Mouse (Mus musculus) midbrain, embryonic 12.5 days (tissue): ENCODE data around the gene Arih2. TPM values are rescaled to one million over a fixed set of nuclear protein-coding genes. Genes with fewer than 3 reads are reported as not detected.
A peak's percentile ranks its signal among the peaks of the same experiment; 100 is the strongest.

ENCODE experiments used
- ATAC-seq: fragments of 200-750 bp; cut with Nextera tagmentation; 2 replicates; pipeline ENCODE4 v1.8.0; 2017; ENCODE audit warnings: low read depth, moderate TSS enrichment, moderate library complexity; ENCODE audit not compliant: low FRiP score
- H3K27ac ChIP-seq: fragments of 300-500 bp; sonication (generic); replicated peaks from 2 replicates; pipeline ENCODE4 v1.5.1; 2016; ENCODE audit warnings: mild to moderate bottlenecking
- H3K27me3 ChIP-seq: fragments of 300-500 bp; sonication (generic); 2 replicates; pipeline ENCODE4 v1.6.1; 2016; ENCODE audit warnings: mild to moderate bottlenecking
- H3K36me3 ChIP-seq: fragments of 300-500 bp; sonication (generic); 2 replicates; pipeline ENCODE4 v1.6.1; 2016
- H3K4me1 ChIP-seq: fragments of 300-500 bp; sonication (generic); 2 replicates; pipeline ENCODE4 v1.6.1; 2016
- H3K4me2 ChIP-seq: fragments of 300-500 bp; sonication (generic); replicated peaks from 2 replicates; pipeline ENCODE4 v1.6.1; 2016; ENCODE audit warnings: mild to moderate bottlenecking, moderate library complexity
- H3K4me3 ChIP-seq: fragments of 300-500 bp; sonication (generic); 2 replicates; pipeline ENCODE4 v1.5.1; 2016; ENCODE audit warnings: mild to moderate bottlenecking
- H3K9ac ChIP-seq: fragments of 300-500 bp; sonication (generic); replicated peaks from 2 replicates; pipeline ENCODE4 v1.6.1; 2016; ENCODE audit warnings: mild to moderate bottlenecking, moderate library complexity
- H3K9me3 ChIP-seq: fragments of 300-500 bp; sonication (generic); 2 replicates; pipeline ENCODE4 v1.6.1; 2016; ENCODE audit warnings: mild to moderate bottlenecking
- WGBS: fragments of 180-500 bp; shearing (Covaris S2); methylation state at CpG from one replicate; pipeline ENCODE4 v1.1.7; 2016; 5-methylcytosine and 5-hydroxymethylcytosine counted together
- polyA plus RNA-seq: library from polyadenylated mRNA; unstranded; fragments of >200 nt; fragmentation: Nextera tagmentation; extraction: Ambion mirVana; gene quantifications from 2 replicates; pipeline ENCODE4 v1.2.1, GENCODE M21; 2016

The Arih2 gene
- polyA plus RNA-seq, 1 experiment from 2014 or later: 64.8 TPM

DNA sequence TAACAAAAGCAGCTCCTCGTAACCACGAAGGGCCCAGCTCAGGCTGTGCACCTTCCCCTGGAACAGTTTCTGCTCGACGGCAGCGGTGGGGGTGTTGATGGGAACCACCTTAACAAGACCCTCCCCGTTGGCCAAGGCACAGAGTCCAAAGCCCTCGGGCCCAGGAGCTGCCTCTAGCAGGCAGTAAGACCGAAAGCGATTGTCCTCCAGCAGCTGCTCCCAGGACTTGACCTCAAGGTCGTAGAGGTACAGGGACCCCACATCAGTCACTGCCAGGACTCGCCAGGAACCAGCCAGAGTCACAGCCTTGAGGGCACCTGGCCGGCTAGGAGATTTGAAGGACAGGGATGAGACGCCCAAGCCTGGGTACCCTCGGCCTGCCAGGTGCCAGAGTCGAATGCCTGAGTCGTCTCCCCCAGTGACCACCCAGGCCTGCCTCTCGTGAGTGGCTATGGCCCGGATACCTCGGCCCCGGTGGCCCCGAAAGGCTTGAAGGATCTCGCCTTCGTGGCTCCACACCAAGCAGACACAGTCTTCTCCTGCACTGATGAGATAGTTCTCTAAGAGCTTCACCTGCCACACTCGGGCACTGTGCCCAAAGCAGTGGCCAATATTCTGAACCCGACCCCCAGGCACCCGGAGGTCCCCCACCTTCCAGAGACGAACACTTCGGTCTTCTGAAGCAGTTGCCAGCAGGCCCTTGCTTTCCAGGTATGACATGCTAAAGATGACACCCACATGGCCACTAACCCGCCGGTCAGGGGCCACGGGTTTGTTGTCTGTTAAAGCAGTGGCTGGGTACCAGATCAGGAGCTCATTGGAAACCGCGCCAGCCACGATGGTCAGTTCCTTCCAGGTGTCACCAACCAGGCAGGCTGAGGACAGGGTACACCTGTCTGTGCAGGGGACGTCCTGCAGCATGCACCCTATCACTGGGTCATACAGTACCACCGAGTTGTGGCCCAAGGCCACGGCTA is 73.6 kb downstream of the Arih2 start:
- Histone ChIP-seq H3K9me3 (no peaks in the 10 kb centered on the region), H3K4me1 (peaks cover 62% of the 10 kb centered on the region), H3K4me3 (peak overlapping the region; percentile 83; the same call in 1 of the 2 replicates), H3K36me3 (peaks cover 49% of the 10 kb centered on the region), H3K27me3 (peaks cover 11% of the 10 kb centered on the region), H3K4me2 (peak overlapping the region; percentile 89), H3K9ac (no peak overlapping the region; the same call in 1 of the 2 replicates), H3K27ac (no peak overlapping the region; the same call in 1 of the 2 replicates)
- WGBS: 92% methylated on average over 37 of the region's 37 CpGs
- ATAC-seq: no peak

DNA sequence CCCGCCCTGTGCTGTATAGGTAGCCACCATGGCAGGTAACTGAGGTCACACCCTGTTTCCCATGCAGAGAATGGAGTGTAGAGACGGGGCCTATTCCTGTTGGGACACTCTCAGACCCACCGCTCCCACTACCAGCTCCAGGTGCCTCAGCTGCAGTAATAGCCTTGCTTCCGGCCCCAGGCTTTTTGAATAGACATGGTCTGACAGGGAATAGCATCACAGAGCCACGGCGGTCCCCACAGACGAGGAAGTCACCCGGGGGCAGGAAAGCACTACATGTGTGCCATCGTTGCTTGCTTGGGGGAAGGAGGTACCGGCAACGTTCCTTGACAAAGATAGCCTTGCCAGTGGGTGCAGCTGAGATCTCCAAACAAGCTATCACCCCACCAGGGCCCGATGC is 74.3 kb downstream of the Arih2 start:
- no peak overlapping the region; the same call in 1 of the 2 replicates for H3K27ac ChIP-seq
- no peak for ATAC-seq
- H3K9me3 ChIP-seq: no peaks in the 10 kb centered on the region
- H3K27me3 ChIP-seq: peaks cover 4% of the 10 kb centered on the region
- 0 out of 2 replicates have a peak overlapping the region, but pooled peaks have one; percentile 89 for H3K4me2 ChIP-seq
- peak overlapping the region; percentile 26; the same call in 1 of the 2 replicates for H3K9ac ChIP-seq
- H3K36me3 ChIP-seq: peaks cover 49% of the 10 kb centered on the region
- H3K4me1 ChIP-seq: peaks cover 69% of the 10 kb centered on the region
- 87% methylated on average over 12 of the region's 12 CpGs for WGBS
- peak overlapping the region; percentile 4; the same call in 1 of the 2 replicates for H3K4me3 ChIP-seq

DNA sequence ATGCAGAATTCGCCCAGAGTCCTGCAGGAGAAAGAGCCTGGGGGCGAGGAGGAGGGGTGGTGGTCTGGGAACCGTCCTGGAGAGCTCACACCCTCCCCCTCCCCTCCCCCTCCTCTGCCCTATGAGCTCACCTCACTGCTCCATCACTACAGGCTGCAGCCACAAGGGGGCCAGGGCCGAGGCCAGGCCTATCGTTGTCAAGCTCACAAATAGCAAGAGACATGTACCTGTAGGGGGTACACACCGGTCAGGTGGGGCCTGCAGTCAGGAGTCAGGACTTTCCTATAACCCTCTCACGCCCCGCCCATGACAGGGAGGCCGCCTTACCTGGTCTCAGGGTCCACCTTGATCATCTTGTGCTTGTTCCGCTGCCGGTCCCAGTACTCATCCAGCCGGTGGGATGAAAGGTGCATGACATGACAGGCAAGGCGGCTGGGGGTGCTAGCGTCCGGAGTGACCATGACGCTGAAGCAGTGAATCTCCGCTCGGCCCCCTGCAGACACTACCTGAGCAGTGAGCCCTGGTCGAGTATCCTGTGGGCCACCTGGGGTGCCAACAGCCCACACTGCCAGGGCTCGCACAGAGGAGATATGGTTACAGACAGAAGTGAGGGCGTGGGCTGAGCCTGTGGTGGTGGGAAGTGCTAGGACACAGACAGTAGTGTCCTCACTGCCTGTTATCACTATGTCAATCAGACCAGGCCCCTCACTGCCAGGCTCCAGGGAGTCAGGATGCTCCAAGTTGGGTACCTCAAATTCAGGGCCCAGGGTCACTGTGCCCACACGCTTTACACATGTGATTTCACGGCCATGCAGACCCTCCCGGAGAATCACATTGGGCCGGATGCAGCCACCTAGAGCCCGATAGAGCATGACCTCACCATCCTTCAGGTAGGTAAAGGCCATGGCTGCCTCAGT is 75.2 kb downstream of the Arih2 start:
- H3K9ac ChIP-seq: peak overlapping the region; percentile 41; the same call in 1 of the 2 replicates
- H3K27ac ChIP-seq: peak overlapping the region; percentile 54
- peaks cover 49% of the 10 kb centered on the region for H3K36me3 ChIP-seq
- H3K4me3 ChIP-seq: 0 out of 2 replicates have a peak overlapping the region, but pooled peaks have one; percentile 8
- peaks cover 66% of the 10 kb centered on the region for H3K4me1 ChIP-seq
- H3K27me3 ChIP-seq: no peaks in the 10 kb centered on the region
- ATAC-seq: no peak
- peak overlapping the region; percentile 26 for H3K4me2 ChIP-seq
- H3K9me3 ChIP-seq: no peaks in the 10 kb centered on the region
- WGBS: 54% methylated on average over 26 of the region's 26 CpGs

DNA sequence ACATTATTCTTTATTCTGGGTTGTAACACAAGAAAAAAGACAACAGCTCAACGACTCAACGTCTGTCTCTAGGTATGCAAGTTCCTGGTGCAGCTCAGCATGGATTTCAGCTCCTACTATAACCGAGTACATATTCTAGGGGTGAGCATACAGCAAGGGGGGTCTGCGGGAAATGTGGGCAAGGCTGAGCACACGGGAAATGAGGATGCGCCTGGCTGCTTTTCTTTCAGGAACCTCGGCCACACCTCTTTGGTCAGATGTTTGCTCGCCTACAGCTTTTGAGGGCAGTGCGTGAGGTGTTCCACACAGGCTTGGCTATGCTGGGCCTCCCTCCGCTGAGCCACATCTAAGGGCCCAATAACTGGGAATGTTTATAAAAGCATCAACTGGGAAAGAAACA is 76.9 kb downstream of the Arih2 start:
- 85% methylated on average over 10 of the region's 10 CpGs for WGBS
- no peak overlapping the region for H3K27ac ChIP-seq
- H3K4me3 ChIP-seq: no peak overlapping the region
- H3K9ac ChIP-seq: no peak overlapping the region
- peaks cover 71% of the 10 kb centered on the region for H3K4me1 ChIP-seq
- no peaks in the 10 kb centered on the region for H3K27me3 ChIP-seq
- no peak for ATAC-seq
- peaks cover 49% of the 10 kb centered on the region for H3K36me3 ChIP-seq
- H3K9me3 ChIP-seq: no peaks in the 10 kb centered on the region
- H3K4me2 ChIP-seq: no peak overlapping the region

DNA sequence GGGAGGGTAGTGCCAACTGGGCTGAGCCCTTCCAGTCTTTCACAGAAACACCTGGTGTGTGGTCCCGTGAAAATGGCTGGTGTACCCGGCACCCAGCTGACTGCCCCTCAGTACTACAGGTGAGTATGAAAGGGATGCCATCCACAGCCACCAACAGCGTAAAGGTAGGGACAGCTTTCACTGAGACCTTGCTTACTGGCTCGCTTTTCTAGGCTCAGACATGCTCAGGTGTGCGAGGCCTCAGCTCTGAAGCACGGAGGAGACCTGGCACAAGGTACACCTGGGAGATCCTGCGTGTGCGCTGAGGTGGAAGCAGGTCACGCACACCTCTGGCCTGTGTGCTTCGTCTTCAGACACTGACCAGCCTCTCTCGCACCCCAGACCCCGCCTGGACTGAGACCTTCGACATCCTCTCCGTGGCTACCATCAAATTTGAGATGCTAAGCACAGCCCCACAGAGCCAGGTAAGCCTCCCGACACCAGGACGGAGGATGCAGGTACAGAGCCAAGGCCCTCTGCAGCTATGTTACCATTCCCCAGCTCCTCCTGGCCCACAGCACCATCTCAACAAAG is 77.7 kb downstream of the Arih2 start:
- peaks cover 49% of the 10 kb centered on the region for H3K36me3 ChIP-seq
- H3K27ac ChIP-seq: no peak overlapping the region
- H3K27me3 ChIP-seq: no peaks in the 10 kb centered on the region
- no peak for ATAC-seq
- no peaks in the 10 kb centered on the region for H3K9me3 ChIP-seq
- peaks cover 63% of the 10 kb centered on the region for H3K4me1 ChIP-seq
- WGBS: 92% methylated on average over 16 of the region's 16 CpGs
- no peak overlapping the region for H3K9ac ChIP-seq
- no peak overlapping the region for H3K4me3 ChIP-seq
- no peak overlapping the region for H3K4me2 ChIP-seq

DNA sequence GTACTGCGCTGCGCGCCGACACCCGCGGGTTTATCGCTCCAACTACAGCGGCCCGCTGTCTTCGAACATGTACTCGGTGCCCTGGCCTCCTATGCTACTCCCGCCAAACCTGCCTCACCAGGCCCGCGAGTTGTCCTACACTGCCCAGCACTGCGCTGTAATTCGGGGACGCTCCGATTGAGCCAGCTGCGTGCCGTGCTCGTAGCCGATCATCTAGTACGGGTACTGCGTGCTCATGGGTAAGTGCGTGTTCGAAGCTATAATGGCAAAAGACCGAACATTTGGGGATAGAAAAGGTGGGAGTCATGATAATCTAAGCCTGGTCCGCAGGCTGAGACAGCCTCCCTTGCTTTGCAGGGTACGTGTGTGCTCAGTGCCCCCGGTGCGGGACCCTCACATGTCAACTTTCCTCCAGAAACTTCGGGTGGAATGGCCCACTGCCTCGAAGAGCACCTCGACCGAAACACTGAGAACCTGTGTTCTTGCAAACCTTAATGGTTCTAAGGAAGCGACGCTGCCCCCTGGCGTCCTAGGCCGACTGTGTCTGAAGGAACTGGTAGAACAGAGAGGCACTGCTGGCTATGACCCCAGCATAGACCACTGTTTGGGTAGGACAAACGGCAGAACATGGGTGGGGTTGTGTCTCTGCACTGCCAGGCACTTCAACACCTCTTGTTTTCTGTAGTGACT is 78.8 kb downstream of the Arih2 start:
- Histone ChIP-seq H3K4me1 (peaks cover 62% of the 10 kb centered on the region), H3K9me3 (no peaks in the 10 kb centered on the region), H3K27me3 (no peaks in the 10 kb centered on the region), H3K9ac (peak overlapping the region; percentile 68), H3K27ac (peak overlapping the region; percentile 74), H3K4me2 (peak overlapping the region; percentile 99), H3K4me3 (peak overlapping the region; percentile 63), H3K36me3 (peaks cover 45% of the 10 kb centered on the region)
- 2% methylated on average over 40 of the region's 40 CpGs for WGBS
- ATAC-seq: no peak; the same call in 1 of the 2 replicates

DNA sequence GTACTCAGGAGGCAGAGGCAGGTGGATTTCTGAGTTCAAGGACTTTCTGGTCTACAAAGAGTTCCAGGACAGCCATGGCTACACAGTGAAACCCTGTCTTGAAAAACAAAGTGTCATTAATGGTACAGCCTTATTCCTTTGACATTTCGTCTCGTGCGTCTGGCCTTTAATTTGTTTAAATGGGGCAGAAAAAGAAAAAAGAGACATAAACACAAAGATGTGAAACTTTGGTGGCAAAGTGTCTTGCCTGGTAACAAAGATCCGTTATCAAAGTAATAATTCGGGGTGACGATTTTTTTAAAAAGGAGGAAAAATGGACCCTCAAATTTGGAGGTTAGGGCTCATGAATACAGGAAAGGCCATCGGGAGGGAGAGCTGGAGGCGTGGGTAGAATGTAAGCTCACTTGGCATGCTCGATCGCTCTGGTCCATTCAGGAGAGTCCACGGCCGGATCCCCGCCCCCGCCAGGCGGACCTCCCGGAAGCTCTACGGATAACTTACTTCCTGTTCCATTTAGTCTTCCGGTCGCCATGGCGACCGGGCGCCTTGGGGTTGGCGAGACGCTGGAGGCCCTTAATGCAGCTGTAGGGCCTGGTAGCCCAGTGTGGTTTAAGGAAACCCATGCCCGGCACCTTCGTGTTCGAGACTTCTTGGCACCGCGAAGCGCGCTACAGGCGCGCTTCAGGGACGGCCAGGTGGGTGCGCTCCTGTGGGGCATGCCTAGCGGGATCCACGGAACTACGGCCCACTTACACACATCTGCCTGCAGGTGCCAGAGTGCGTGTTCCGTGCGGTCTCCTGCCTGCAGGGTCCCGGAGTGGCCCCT is 79.6 kb downstream of the Arih2 start, which contains the start of gene Dalrd3:
Dalrd3 (plus strand) TSS at position 506 of the 826 bp plus-strand sequence.
- WGBS: 7% methylated on average over 42 of the region's 42 CpGs
- peak within 1 kb of the TSS; percentile 68 for H3K9ac ChIP-seq
- H3K9me3 ChIP-seq: no peaks in the 10 kb centered on the region
- ATAC-seq: peak; percentile 63
- peak within 1 kb of the TSS; percentile 74 for H3K27ac ChIP-seq
- peak within 1 kb of the TSS; percentile 63 for H3K4me3 ChIP-seq
- H3K4me1 ChIP-seq: peaks cover 54% of the 10 kb centered on the region
- H3K36me3 ChIP-seq: peaks cover 47% of the 10 kb centered on the region
- H3K4me2 ChIP-seq: peak within 1 kb of the TSS; percentile 99
- no peaks in the 10 kb centered on the region for H3K27me3 ChIP-seq

DNA sequence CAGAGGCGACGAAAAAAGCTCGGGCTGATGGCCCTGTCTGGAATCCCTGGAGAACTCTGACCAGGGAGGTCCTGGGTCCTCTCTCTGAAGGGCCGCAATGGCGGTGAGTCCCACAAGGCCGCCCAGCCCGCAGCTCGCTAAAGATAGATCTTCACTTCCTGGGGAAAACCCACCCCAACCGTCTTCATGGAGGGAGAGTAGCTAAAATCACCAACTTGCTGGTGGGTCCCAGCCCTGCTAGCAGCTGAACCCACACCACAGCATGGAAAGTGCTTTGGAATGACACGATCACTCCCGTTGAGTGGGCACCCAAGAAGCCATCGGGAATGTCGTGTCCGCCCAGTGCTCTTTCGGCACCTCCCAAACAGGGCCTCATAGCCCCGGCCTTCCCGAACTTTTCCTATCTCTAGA is 80.7 kb downstream of the Arih2 start:
- H3K4me1 ChIP-seq: peaks cover 44% of the 10 kb centered on the region
- WGBS: 79% methylated on average over 17 of the region's 17 CpGs
- H3K27ac ChIP-seq: no peak overlapping the region
- ATAC-seq: no peak
- no peaks in the 10 kb centered on the region for H3K27me3 ChIP-seq
- H3K9ac ChIP-seq: 0 out of 2 replicates have a peak overlapping the region, but pooled peaks have one; percentile 88
- H3K4me2 ChIP-seq: peak overlapping the region; percentile 99
- H3K36me3 ChIP-seq: peaks cover 55% of the 10 kb centered on the region
- peak overlapping the region; percentile 78 for H3K4me3 ChIP-seq
- H3K9me3 ChIP-seq: no peaks in the 10 kb centered on the region

DNA sequence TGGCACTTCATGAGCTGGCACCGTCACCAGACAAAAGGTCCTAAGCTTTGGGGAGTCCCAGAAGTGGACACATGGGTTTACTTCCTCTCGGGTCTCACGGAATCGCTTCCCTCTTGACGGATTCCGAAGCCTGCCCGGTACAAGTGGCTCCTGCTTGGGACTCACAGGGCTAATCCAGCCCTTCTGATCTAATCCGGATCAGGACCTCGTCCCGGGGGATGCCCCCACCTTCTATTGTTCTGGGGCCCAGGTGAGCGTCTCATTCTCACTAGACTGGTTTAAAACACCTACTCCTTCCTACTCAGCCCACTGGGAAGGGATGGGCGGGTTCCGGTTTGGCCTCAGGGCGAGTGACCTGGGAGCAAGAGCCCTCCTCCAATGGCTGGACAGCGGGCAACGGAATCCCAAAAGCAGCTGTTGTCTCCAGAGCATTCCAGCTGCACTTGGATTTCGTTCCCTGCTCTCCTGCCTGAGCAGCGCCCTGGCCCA is 81.2 kb downstream of the Arih2 start:
- peaks cover 53% of the 10 kb centered on the region for H3K36me3 ChIP-seq
- H3K9me3 ChIP-seq: no peaks in the 10 kb centered on the region
- peak overlapping the region; percentile 78 for H3K4me3 ChIP-seq
- 9% methylated on average over 18 of the region's 18 CpGs for WGBS
- peak overlapping the region; percentile 88 for H3K9ac ChIP-seq
- no peak for ATAC-seq
- peak overlapping the region; percentile 94 for H3K27ac ChIP-seq
- no peaks in the 10 kb centered on the region for H3K27me3 ChIP-seq
- peak overlapping the region; percentile 99 for H3K4me2 ChIP-seq
- H3K4me1 ChIP-seq: peaks cover 40% of the 10 kb centered on the region
